Mouse (Mus musculus): ENCODE measurements at regions not wholly inside any gene's neighbourhood (a gene's known extent, or its start where the extent isn't known, plus 50 kb on each side); places are given as distances from the start of the nearest gene placed in this dataset.

- peak in 1 of 2 experiments; percentile 3 for DNase-seq
These were observed 303.2 kb upstream of the Camk1g start for GRCm38 (mm10) chr1:193673236-193673830.

DNA sequence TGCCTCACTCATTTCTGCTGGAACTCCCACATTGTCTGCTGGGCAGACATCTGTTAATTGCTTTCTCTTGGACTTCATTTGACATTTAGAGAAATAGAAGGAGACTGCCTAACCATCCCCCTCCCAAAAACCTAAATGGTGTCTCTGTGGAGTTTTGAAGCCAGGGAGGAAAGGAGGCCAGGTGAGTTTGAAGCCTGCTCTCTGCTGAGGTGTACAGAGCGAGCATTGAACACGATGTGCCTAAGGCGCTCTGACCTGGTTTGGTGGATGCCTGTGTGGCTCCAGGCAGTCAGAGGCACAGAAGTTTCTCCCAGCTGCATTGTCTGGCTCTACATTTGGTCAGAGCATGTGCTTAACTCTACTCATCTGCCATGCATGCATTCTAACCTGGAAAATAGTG lies 302.6 kb upstream of the Camk1g start:
- DNase-seq: no peak

DNA sequence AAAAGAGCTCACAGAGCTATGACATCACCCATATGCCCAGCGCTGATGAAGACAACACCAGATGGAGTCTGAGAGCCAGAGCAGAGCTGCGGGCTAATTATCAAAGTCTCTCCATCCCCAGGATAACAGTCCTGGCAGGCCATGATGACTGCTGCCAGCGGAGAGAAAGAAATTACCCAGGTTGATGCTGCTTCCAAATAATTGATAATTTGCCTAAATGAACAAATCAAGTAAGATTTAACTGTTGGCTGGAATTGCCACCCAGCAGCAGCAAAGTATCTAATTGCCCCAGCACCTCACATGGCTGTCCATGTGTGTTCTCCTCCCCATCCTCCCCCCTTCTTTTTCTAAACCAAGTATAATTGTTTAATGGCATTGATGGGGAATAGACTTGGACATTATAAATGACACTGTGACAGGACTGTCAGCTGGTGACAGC lies 301.7 kb upstream of the Camk1g start:
- DNase-seq: no peak

- no peak for DNase-seq
These were observed 300.9 kb upstream of the Camk1g start for GRCm38 (mm10) chr1:193671046-193671445.

DNA sequence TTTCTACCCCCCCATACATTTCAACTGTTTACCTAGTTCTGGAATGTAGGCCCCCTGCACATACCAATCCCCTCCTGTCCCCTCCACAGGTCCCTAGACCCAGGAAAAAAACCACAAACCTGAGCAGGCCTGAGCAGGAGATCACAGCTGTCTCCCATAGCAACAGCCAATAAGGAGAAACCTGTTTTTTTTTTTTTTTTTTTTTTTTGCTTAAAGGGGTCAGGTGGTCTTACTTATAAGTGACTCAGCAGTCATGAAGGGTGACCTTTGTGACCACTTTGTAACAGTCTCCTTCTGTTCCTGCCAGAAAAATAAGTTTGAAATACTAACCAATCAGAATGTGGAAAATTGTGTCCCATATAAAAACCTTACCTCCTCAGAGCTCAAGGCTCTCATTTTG lies 299.9 kb upstream of the Camk1g start:
- no peak for DNase-seq

- no peak for DNase-seq
These were observed 298.7 kb upstream of the Camk1g start for GRCm38 (mm10) chr1:193668841-193669240.

- no peak for DNase-seq
These were observed 295.8 kb upstream of the Camk1g start for GRCm38 (mm10) chr1:193665854-193666253.

DNA sequence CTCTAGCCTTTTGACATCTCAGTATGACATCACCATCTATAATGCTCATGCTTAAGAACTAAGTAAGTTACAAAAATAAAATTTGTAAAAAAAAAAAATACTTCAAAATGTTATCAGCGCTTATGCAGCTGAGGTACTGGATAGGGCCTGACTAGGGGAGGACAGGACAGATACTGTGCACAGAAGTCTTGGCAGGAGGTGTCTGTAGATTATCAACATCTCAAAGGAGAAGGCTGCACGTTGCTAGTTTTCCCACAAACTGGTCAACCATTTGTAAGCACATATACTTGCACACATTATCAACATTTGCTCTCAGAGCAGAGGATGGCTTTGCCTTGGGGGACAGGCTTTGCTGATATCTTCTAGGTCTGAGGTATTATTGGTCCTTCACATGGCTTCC lies 294.5 kb upstream of the Camk1g start:
- no peak for DNase-seq

- DNase-seq: no peak
These were observed 293.5 kb upstream of the Camk1g start for GRCm38 (mm10) chr1:193663587-193663986.

DNA sequence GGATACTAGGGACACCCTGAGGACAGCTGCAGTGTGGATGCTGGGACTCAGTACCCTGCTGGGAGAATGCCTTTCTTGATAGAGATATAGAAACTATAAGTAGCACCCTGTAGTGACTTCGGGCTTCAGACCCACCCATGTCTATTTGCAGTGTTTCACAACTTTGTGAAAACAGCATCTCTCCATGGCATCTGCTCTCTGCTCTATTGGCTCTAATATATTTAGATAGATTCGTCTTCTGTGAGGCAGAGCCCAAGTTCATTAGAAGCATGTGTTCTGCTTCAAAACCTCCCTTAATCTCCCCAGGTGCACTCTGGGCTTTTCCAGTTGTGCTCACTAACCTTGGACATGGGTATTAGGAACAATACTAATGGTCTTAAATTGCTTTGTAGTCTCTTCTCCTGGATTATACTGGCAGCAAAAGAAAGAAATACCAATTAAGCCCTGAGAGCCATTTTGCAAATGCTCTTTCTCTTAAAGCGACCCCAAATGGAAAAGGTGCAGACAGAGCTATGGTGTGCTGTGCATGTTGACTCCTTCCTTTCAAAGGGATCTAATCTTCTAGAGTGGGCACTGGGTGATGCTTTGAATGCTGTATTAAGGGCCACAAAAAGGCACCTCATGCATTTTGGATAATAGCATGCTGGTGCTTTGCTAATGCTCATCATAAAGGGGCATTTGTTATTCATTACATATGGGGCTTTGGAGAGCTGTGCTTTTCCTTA lies 292.2 kb upstream of the Camk1g start:
- DNase-seq: no peak

DNA sequence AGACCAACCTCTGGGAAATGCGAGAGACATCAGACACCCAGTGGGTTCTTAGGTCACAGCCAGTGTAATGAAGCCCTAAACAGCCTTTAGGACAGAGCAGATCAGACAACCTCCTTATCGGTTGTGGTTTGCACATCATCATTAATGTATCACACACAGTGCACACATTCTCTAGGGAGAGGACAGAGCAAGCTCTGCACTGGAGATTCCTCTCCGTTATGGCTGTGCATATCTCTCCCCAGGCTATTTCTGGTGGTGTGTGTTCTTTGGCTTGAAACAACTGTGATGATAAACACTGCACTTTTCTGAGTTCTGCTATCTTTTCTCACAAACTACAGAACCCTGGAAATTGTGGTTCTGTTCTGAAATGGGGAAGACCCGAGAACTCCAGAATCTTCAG lies 291.3 kb upstream of the Camk1g start:
- no peak for DNase-seq

GRCm38 (mm10) chr1:193655076-193655677 lies 285.1 kb upstream of the Camk1g start:
- DNase-seq: no peak

DNA sequence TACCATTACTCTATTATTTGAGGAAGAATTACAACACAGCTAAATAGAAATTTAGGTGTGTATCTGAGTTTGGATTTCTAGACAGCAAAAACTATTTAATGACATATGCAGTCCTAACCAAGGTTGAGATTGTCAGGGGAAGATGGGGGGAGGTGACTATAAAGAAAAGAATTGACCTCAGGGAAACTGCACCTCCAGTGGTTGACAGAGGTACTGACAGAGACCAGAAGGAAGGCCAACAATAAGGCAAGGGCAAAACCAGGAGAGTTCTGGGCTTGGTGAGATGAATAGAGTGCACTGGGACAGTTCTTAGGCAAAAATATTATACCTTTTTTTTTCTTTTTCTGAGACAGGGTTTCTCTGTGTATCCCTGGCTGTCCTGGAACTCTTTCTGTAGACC lies 280.2 kb upstream of the Camk1g start:
- DNase-seq: no peak

DNA sequence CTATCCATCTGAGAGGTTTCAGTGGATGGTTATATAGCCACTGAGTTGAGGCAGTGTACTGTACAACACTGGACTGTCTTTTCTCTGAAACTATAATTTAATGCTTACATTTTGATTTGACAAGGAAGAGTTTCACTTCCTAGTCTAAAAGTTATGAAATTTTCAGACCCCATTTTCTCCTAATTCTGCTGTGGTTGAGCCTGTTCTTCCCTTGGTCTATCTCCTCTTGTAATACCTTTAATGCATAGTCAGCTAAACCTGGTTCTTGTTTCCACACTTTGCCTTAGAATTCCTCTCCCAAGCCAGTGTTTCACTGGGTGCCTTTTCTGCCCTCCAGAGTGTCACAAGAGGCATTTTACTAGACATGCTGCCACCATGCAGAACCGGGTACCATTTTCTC lies 279.3 kb upstream of the Camk1g start:
- no peak for DNase-seq

- DNase-seq: no peak
These were observed 277.5 kb upstream of the Camk1g start for GRCm38 (mm10) chr1:193647371-193648270.

DNA sequence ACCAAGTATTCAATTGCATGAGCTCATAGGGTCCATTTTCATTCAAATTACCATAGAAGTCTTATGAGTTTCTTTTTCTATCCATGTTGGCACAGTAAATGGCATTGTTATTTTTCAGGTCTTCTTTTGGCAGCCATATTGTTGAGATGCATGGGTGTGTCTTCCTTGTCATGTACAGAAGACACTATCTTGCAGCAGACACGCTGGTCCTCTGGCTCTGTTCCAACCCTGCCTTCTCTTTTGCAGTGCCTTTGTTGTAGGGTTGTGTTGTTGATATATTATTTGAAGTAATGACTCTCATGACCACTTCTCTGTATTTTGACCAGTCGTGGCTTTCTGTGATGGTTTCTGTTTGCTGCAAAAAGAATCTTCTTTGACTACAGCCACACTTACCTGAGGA lies 274.4 kb upstream of the Camk1g start:
- no peak for DNase-seq

DNA sequence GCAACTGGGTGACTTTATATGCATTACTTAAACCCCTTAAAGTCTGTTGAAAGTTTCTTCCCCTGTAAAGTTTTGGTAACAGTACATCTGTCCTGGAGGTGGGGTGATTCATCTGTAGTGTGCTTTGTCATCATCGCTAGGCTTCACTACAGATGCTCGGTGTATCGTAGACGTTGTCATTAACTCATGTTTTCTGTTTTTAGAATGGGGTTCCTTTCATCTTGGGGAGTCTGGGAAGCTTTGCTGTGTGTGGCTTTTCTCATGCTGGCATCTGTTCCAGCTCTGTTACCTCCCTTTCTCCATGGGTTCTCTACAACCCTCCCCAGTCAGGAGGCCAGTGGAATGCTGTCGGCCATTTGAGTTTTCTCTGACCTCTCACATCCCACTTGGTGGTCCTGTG lies 266.4 kb upstream of the Camk1g start:
- no peak for DNase-seq

GRCm38 (mm10) chr1:193632115-193632514 lies 262.0 kb upstream of the Camk1g start:
- no peak for DNase-seq

DNA sequence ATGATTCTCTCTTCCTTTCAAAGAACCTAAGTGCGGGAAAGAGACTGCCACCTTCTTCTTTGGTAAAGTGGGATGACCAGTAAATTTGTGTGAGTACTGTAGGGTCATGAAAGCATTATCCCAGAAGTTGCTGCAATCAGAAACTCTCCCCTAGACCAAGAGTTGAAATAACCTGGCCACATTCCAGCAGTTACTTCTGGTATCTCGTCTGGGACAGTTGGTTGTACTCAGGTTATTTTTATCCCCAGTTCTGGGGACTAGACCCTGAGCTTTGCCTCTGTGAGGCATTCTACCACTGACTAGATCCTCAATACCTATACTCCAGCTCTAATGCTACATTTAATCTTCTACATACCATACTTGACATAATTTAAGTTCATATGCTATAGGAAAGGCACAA lies 259.8 kb upstream of the Camk1g start:
- no peak for DNase-seq

GRCm38 (mm10) chr1:193626924-193627849 lies 257.1 kb upstream of the Camk1g start:
- no peak for DNase-seq

DNA sequence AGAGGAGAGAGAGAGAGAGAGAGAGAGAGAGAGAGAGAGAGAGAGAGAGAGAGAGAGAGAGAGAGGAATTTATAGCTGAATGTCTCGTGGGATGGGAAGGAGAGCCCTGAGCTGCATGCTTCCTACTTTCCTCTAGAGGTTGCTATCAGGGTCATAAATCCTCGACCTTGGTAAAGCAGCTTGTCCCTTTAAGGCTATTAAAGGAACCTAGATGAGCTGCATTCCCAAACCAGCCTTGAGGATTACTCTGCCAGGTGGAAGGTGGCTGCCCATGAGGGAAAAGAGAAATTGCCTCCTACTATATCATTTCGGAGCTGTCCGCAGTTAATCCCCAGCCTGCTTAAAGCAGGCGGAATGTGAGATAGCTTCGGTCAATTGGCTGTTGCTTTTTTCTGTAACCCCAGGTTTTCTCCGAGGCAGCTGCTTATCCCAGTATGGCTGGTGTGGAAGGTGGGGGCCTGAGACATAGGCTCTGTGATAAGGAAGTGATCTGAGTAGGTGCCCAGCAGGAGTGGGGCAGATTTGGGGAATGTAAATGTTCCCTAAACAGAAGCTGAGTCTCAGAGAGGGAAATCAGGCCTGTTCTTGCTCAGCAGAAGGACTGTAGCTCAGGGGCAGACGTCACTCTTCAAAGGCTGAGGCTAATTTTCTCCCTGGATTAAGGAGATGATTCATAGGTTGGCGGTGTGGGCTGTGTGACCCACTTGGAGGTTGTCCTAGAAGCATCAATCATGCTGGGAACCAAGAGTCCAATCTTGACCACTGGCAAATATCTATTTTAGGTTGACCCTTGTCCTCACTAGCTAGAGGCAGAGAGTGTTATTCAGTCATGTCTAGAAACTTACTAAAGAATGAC lies 255.2 kb upstream of the Camk1g start:
- no peak for DNase-seq

All from thymus, adult 18-20 months (tissue).